Mouse (Mus musculus): ENCODE results near the gene Acox2. TPM values are rescaled to one million over a fixed set of nuclear protein-coding genes. Genes with fewer than 3 reads are reported as not detected.

The Acox2 gene
- polyA plus RNA-seq, 1 experiment: 0.11 TPM

DNA sequence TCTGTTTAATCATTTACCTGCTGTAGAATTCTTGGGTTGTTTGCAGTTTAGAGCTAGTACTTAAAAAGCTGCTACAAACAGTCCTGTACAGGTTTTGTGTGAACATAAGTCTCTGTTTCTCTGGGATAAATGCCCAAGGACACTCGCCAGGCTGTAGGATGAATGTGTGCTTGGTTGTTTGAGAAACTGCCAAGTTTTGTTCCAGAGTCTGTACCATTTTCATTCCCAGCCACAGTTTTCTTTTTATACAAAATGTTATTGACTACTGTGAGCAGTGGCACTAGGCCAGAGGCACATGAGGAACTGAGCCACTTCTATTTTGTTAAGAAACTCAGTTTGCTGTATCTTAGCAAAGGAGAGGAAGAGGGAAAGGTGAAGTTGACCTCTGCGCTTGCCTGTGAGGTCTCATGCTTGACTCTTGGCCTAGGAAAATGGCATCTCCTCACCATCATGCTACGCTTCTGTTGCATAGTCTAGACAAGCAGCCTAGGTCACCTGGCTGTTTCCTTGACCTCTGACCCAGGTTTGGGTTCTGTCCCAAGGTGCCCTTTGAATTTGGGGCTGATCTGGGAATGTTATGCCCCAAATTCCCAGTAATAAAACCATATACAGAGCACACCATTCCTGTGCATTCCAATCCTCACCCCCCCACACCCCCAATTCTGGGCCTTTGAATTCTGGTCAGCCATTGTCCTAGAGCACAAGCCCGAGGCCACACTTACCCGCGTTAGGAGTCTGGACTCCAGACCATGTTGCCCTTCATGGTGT lies 72.7 kb downstream of the Acox2 start:
- no peak for DNase-seq (ENCODE audit: low read depth in 1 of 2, low spot score in 2 of 2)
- H3K4me1 ChIP-seq (ENCODE audit: control insufficient read depth, insufficient read depth, insufficient read length): no peaks in the 10 kb centered on the region
- no peak overlapping the region for H3K4me3 ChIP-seq (ENCODE audit: extremely low read depth, insufficient read depth, insufficient read length)
- 88% methylated on average over 6 of the region's 6 CpGs for WGBS
- TF ChIP-seq CTCF (IDR thresholded peaks at IDR 0.05; ENCODE audit: extremely low read depth, insufficient read depth, insufficient read length, insufficient replicate concordance) (no peak), POLR2A (IDR thresholded peaks at IDR 0.05; ENCODE audit: low read depth, low read length) (no peak)
- H3K27me3 ChIP-seq (ENCODE audit: control insufficient read depth, insufficient read depth, low read length): no peaks in the 10 kb centered on the region
- no peak overlapping the region for H3K27ac ChIP-seq (ENCODE audit: insufficient read depth, low read length)
- H3K36me3 ChIP-seq (ENCODE audit: control insufficient read depth, insufficient read depth, low read length): no peaks in the 10 kb centered on the region

- no peak for TF ChIP-seq CTCF (IDR thresholded peaks at IDR 0.05; ENCODE audit: extremely low read depth, insufficient read depth, insufficient read length, insufficient replicate concordance)
- no peak for TF ChIP-seq POLR2A (IDR thresholded peaks at IDR 0.05; ENCODE audit: low read depth, low read length)
- Histone ChIP-seq H3K36me3 (ENCODE audit: control insufficient read depth, insufficient read depth, low read length) (no peaks in the 10 kb centered on the region), H3K4me3 (ENCODE audit: extremely low read depth, insufficient read depth, insufficient read length) (no peak overlapping the region), H3K4me1 (ENCODE audit: control insufficient read depth, insufficient read depth, insufficient read length) (no peaks in the 10 kb centered on the region), H3K27ac (ENCODE audit: insufficient read depth, low read length) (no peak overlapping the region), H3K27me3 (ENCODE audit: control insufficient read depth, insufficient read depth, low read length) (no peaks in the 10 kb centered on the region)
- no peak for DNase-seq (ENCODE audit: low read depth in 1 of 2, low spot score in 2 of 2)
- 72% methylated on average over 3 of the region's 3 CpGs for WGBS
These were observed 75.8 kb downstream of the Acox2 start for GRCm38 (mm10) chr14:8183330-8183729.

DNA sequence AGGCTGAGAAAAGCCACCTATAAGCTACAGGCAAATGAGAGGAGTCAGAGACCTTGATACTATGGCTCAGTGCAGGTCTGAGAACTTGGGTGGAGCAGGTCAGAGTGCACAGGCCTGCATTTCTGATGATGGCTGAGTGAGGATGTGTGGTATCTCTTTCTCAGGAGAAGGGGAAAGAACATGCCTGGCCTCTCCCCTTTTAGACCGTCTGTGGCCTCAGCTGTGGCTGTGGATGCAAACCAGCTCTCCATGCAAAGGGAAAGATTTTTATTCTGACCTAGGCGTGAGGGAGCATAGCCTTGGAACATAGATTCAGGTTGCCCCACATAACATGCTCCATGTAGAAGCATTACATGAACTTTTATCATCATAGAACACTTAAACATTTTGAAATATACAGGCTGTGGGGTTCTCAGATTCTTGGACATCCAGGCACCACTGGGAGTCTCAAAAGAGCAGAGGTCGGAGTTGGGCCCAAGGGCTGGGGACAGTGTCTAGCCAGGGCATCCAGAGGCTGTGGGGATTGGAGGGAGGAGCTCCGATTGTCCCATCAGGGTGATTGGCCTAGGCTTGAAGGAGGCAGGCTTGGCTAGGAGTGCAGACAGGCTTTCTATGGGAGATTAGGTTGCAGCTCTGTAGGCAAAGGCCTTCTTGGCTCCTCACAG lies 78.7 kb downstream of the Acox2 start:
- Histone ChIP-seq H3K27ac (ENCODE audit: insufficient read depth, low read length) (no peak overlapping the region), H3K36me3 (ENCODE audit: control insufficient read depth, insufficient read depth, low read length) (no peaks in the 10 kb centered on the region), H3K4me1 (ENCODE audit: control insufficient read depth, insufficient read depth, insufficient read length) (no peaks in the 10 kb centered on the region), H3K4me3 (ENCODE audit: extremely low read depth, insufficient read depth, insufficient read length) (no peak overlapping the region), H3K27me3 (ENCODE audit: control insufficient read depth, insufficient read depth, low read length) (no peaks in the 10 kb centered on the region)
- TF ChIP-seq CTCF (IDR thresholded peaks at IDR 0.05; ENCODE audit: extremely low read depth, insufficient read depth, insufficient read length, insufficient replicate concordance) (no peak), POLR2A (IDR thresholded peaks at IDR 0.05; ENCODE audit: low read depth, low read length) (no peak)
- WGBS: 81% methylated on average over 4 of the region's 4 CpGs
- DNase-seq (ENCODE audit: low read depth in 1 of 2, low spot score in 2 of 2): no peak

DNA sequence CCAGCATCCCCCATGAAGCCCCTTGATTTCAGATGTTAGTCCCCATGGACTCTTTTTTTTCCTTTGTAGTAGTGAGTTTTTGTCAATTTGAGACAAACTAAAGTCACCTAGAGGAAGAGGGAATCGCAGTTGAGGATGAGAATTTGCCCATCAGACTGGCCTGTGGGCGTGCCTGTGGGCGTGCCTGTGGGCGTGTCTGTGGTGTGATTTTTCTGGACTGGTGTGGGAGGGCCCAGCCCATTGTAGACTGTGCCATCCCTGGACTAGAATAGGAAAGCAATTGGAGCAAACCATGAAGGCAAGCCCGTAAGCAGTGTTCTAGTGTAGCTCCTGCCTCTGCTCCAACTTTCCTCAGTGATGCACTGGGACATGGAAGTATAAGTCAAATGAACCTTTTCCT lies 82.9 kb downstream of the Acox2 start:
- 58% methylated on average over 5 of the region's 5 CpGs for WGBS
- Histone ChIP-seq H3K4me1 (ENCODE audit: control insufficient read depth, insufficient read depth, insufficient read length) (no peaks in the 10 kb centered on the region), H3K36me3 (ENCODE audit: control insufficient read depth, insufficient read depth, low read length) (no peaks in the 10 kb centered on the region), H3K27me3 (ENCODE audit: control insufficient read depth, insufficient read depth, low read length) (no peaks in the 10 kb centered on the region), H3K4me3 (ENCODE audit: extremely low read depth, insufficient read depth, insufficient read length) (no peak overlapping the region), H3K27ac (ENCODE audit: insufficient read depth, low read length) (no peak overlapping the region)
- DNase-seq (ENCODE audit: low read depth in 1 of 2, low spot score in 2 of 2): no peak
- TF ChIP-seq POLR2A (IDR thresholded peaks at IDR 0.05; ENCODE audit: low read depth, low read length) (no peak), CTCF (IDR thresholded peaks at IDR 0.05; ENCODE audit: extremely low read depth, insufficient read depth, insufficient read length, insufficient replicate concordance) (no peak)

Other genes starting within 250 kb of the Acox2 start
- gene Rpp14, start 179.0 kb downstream of the Acox2 start, polyA plus RNA-seq (2012; rRNA removed): 3.0 and 4.7 TPM in 2 replicates
- gene Pxk, start 161.1 kb downstream of the Acox2 start, polyA plus RNA-seq (2012; rRNA removed): 42.5 and 46.2 TPM in 2 replicates
- gene Pdhb, start 86.3 kb downstream of the Acox2 start, polyA plus RNA-seq (2012; rRNA removed): 21.1 and 21.9 TPM in 2 replicates
- gene Kctd6, start 45.2 kb downstream of the Acox2 start, polyA plus RNA-seq (2012; rRNA removed): 4.4 and 4.9 TPM in 2 replicates
- 0.60 and 0.85 TPM in 2 replicates for gene Fam107a, start 58.7 kb upstream of the Acox2 start, polyA plus RNA-seq (2012; rRNA removed)
- gene Oit1, start 119.4 kb upstream of the Acox2 start, polyA plus RNA-seq (2012; rRNA removed): 0.07 and 0.16 TPM in 2 replicates